Mouse (Mus musculus): ENCODE results near the gene Pth1r. TPM values are rescaled to one million over a fixed set of nuclear protein-coding genes. Genes with fewer than 3 reads are reported as not detected.

Gene Pth1r
- polyA plus RNA-seq, 1 experiment: 14.0 TPM

DNA sequence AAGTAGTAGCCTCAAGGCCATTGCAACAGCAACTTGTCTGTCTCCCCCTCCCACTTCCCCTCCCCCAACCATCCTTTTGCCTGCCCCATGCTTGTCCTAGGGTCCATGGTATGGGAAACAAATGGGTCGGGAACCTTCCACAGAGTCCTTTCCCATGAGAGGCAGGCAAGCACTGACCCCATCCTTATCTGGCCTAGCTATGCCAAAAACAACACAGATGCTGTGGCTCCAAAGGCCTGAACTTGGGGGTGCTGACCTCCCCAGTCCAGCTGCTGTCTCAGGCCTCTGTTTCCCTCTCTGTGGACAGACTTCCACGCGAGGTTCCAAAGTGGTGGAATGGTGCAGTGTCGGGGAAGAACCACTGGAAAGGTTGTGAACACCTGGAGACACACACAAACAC is 6.8 kb upstream of the Pth1r start:
- no peaks in the 10 kb centered on the region for H3K4me1 ChIP-seq (ENCODE audit: control insufficient read depth, insufficient read depth, low read length)
- 81% methylated on average over 4 of the region's 4 CpGs for WGBS
- no peak for DNase-seq
- TF ChIP-seq CTCF (IDR thresholded peaks at IDR 0.05; ENCODE audit: insufficient read depth, low read length) (no peak), POLR2A (IDR thresholded peaks at IDR 0.05; ENCODE audit: borderline replicate concordance, extremely low read depth, low read depth, low read length) (no peak)
- no peak overlapping the region for H3K4me3 ChIP-seq (replicated peaks; ENCODE audit: extremely low read depth, low read depth, low read length)

DNA sequence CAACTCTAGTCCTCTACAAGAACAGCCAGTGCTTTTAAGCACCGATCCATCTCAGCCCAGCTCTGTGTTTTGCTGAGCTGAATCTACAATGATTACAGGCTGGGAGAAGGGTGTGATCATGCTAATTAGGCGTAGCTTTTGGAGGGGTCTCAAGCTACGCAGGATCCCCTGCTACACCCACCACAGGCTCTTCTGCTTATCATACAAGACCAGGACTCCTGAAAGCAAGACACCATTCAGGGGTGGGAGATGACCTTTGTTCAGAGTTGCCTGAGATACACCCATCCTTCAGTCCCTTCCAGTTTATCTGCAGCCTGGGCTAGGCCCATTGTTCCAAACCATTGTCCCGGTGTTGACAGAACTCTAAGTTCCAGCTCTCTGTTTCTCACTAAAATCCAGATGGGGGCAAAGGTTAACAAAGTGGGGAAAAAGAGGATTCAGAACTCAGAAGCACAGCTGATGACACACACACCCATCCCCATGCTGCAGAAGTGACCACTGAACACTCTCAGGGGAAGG is 6.0 kb upstream of the Pth1r start:
- Histone ChIP-seq H3K4me3 (replicated peaks; ENCODE audit: extremely low read depth, low read depth, low read length) (no peak overlapping the region), H3K4me1 (ENCODE audit: control insufficient read depth, insufficient read depth, low read length) (no peaks in the 10 kb centered on the region)
- 78% methylated on average over 4 of the region's 4 CpGs for WGBS
- no peak for DNase-seq
- no peak for TF ChIP-seq POLR2A (IDR thresholded peaks at IDR 0.05; ENCODE audit: borderline replicate concordance, extremely low read depth, low read depth, low read length)
- no peak for TF ChIP-seq CTCF (IDR thresholded peaks at IDR 0.05; ENCODE audit: insufficient read depth, low read length)

DNA sequence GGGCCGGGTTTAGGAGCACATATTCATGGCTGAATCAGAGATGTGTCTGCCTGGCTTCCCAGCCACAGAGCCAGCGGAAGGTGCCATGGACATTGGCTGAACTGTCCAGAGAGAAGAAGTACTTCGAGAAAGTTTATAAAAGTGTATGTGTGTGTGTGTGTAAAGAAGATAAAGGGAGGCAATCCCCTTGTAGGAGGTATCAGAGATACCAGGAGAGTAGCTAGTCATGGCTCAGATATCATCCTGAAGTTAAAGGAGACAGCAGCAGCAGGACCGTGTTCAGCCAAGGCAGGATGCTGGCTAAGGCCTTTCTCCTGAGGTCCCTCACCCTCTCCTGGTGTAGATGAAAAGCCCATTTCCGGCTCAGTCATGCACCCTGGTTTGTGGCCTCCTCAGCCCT is 4.5 kb upstream of the Pth1r start:
- H3K4me1 ChIP-seq (ENCODE audit: control insufficient read depth, insufficient read depth, low read length): no peaks in the 10 kb centered on the region
- 75% methylated on average over 5 of the region's 5 CpGs for WGBS
- DNase-seq: no peak
- TF ChIP-seq POLR2A (IDR thresholded peaks at IDR 0.05; ENCODE audit: borderline replicate concordance, extremely low read depth, low read depth, low read length) (no peak), CTCF (IDR thresholded peaks at IDR 0.05; ENCODE audit: insufficient read depth, low read length) (no peak)
- no peak overlapping the region for H3K4me3 ChIP-seq (replicated peaks; ENCODE audit: extremely low read depth, low read depth, low read length)

GRCm38 (mm10) chr9:110750404-110751187 is 3.7 kb upstream of the Pth1r start:
- no peak for TF ChIP-seq CTCF (IDR thresholded peaks at IDR 0.05; ENCODE audit: insufficient read depth, low read length)
- 37% methylated on average over 14 of the region's 14 CpGs for WGBS
- no peak for DNase-seq
- Histone ChIP-seq H3K4me3 (replicated peaks; ENCODE audit: extremely low read depth, low read depth, low read length) (no peak overlapping the region), H3K4me1 (ENCODE audit: control insufficient read depth, insufficient read depth, low read length) (no peaks in the 10 kb centered on the region)

GRCm38 (mm10) chr9:110748451-110748850 is 1.5 kb upstream of the Pth1r start:
- H3K4me1 ChIP-seq (ENCODE audit: control insufficient read depth, insufficient read depth, low read length): no peaks in the 10 kb centered on the region
- TF ChIP-seq POLR2A (IDR thresholded peaks at IDR 0.05; ENCODE audit: borderline replicate concordance, extremely low read depth, low read depth, low read length): no peak
- no peak for TF ChIP-seq CTCF (IDR thresholded peaks at IDR 0.05; ENCODE audit: insufficient read depth, low read length)
- no peak for DNase-seq
- WGBS: 71% methylated on average over 2 of the region's 2 CpGs
- H3K4me3 ChIP-seq (replicated peaks; ENCODE audit: extremely low read depth, low read depth, low read length): no peak overlapping the region

DNA sequence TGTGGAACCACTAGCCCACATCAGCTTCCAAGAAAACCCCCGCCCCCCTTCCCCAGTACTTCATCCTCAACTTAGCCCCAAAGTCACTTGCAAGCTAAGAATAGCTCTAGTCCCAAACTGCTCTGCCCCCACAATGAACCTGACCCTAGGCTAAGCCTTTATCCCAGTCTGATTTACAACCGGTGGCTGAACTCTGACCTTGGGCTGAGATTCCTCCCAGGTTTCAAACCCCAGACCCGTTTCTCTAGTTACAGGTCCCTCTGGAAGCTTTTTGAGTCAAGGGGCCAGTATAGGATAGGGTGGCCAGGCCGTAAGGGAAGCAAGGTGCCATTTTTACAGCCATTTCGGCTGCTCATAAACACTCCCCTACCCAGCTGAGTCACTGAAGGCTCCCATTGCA is 707 bp downstream of the Pth1r start:
- Histone ChIP-seq H3K4me3 (replicated peaks; ENCODE audit: extremely low read depth, low read depth, low read length) (no peak overlapping the region), H3K4me1 (ENCODE audit: control insufficient read depth, insufficient read depth, low read length) (peaks cover 3% of the 10 kb centered on the region; the same call in 1 of the 2 replicates)
- no peak for DNase-seq
- TF ChIP-seq POLR2A (IDR thresholded peaks at IDR 0.05; ENCODE audit: borderline replicate concordance, extremely low read depth, low read depth, low read length): no peak
- TF ChIP-seq CTCF (IDR thresholded peaks at IDR 0.05; ENCODE audit: insufficient read depth, low read length): no peak
- 72% methylated on average over 5 of the region's 5 CpGs for WGBS

DNA sequence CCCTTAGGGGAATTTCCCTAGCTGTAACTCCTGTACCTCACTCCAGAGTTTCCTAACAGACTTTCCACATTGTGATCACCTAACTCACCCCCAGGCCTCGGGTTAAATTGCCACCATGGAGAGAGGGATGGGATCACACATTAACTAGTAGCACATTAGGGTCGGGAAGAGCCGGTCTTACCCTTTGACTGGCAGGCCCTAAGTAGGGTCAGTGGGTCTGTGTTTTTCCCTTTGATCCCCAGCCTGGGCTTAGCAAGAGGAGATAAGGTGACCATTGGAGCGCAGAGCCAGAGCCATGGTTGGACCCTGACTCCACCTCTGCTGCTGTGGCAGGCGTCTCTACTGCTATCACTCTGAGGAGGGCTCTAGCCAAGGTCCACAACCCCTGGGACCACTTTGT is 1.2 kb downstream of the Pth1r start:
- Histone ChIP-seq H3K4me1 (ENCODE audit: control insufficient read depth, insufficient read depth, low read length) (peaks cover 3% of the 10 kb centered on the region; the same call in 1 of the 2 replicates), H3K4me3 (replicated peaks; ENCODE audit: extremely low read depth, low read depth, low read length) (no peak overlapping the region)
- no peak for DNase-seq
- TF ChIP-seq CTCF (IDR thresholded peaks at IDR 0.05; ENCODE audit: insufficient read depth, low read length): no peak
- no peak for TF ChIP-seq POLR2A (IDR thresholded peaks at IDR 0.05; ENCODE audit: borderline replicate concordance, extremely low read depth, low read depth, low read length)
- WGBS: 71% methylated on average over 5 of the region's 5 CpGs

DNA sequence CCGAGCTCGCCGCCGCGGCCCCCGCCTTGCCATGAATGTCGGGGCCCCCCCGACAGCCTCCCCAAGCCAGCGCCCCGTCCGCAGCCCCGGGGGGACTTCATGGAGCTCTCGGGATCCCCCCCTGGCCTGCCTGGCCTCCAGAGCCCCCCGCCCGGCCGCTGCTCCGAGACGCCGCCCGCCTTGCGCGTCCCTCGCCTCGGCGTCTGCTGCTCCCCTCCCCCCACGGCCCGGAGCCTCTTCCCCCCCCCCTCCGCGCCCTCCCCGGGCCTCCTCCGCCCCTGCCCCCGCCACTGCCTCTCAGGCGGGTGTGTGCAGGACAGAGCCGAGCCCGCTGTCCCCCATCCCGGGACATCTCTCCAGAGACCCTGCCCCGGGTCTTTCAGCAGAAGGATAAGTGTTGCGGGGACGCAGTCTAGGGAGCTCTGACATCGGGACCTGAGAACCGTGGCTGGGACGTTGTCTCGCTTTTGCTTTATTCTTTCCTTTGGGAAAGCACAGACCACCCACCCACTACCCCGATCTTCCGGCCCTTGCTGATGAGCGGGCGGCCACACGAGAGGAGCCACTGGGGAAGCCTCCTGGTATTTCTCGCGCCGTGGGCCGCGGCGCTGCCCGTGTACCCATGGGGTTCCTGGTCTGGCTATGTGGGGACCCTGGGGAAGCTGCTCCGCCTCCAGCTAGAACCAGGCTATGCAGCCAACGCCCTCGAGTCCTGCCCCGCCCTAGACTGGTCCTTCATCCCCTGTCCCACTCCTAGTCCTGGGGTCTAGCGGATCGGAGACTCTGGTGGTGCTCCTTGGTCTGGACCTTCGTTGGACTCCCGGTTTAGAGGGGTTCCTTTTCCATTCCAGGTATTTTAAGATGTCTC is 3.3 kb downstream of the Pth1r start:
- Histone ChIP-seq H3K4me3 (replicated peaks; ENCODE audit: extremely low read depth, low read depth, low read length) (no peak overlapping the region), H3K4me1 (ENCODE audit: control insufficient read depth, insufficient read depth, low read length) (peaks cover 3% of the 10 kb centered on the region; the same call in 1 of the 2 replicates)
- TF ChIP-seq CTCF (IDR thresholded peaks at IDR 0.05; ENCODE audit: insufficient read depth, low read length) (no peak), POLR2A (IDR thresholded peaks at IDR 0.05; ENCODE audit: borderline replicate concordance, extremely low read depth, low read depth, low read length) (no peak)
- 6% methylated on average over 59 of the region's 63 CpGs for WGBS
- DNase-seq: no peak

- TF ChIP-seq CTCF (IDR thresholded peaks at IDR 0.05; ENCODE audit: insufficient read depth, low read length): no peak
- TF ChIP-seq POLR2A (IDR thresholded peaks at IDR 0.05; ENCODE audit: borderline replicate concordance, extremely low read depth, low read depth, low read length): no peak
- 2% methylated on average over 47 of the region's 49 CpGs for WGBS
- DNase-seq: peak; percentile 21
- Histone ChIP-seq H3K4me3 (replicated peaks; ENCODE audit: extremely low read depth, low read depth, low read length) (peak overlapping the region; percentile 62), H3K4me1 (ENCODE audit: control insufficient read depth, insufficient read depth, low read length) (peaks cover 3% of the 10 kb centered on the region; the same call in 1 of the 2 replicates)
Measured at GRCm38 (mm10) chr9:110742951-110743455, 3.9 kb downstream of the Pth1r start.

All from lung, adult 2 months (tissue).